Mouse (Mus musculus) heart, postnatal 0 days (tissue): ENCODE data around the gene Gapvd1.

Experiments
- CTCF ChIP-seq: IDR thresholded peaks from 2 replicates; pipeline ENCODE4 v1.5.1; 2016; ENCODE audit warnings: antibody characterized with exemption, control low read depth, low read depth
- EP300 ChIP-seq: IDR thresholded peaks from 2 replicates; pipeline ENCODE4 v1.6.1; 2016; ENCODE audit warnings: antibody characterized with exemption, low read depth

DNA sequence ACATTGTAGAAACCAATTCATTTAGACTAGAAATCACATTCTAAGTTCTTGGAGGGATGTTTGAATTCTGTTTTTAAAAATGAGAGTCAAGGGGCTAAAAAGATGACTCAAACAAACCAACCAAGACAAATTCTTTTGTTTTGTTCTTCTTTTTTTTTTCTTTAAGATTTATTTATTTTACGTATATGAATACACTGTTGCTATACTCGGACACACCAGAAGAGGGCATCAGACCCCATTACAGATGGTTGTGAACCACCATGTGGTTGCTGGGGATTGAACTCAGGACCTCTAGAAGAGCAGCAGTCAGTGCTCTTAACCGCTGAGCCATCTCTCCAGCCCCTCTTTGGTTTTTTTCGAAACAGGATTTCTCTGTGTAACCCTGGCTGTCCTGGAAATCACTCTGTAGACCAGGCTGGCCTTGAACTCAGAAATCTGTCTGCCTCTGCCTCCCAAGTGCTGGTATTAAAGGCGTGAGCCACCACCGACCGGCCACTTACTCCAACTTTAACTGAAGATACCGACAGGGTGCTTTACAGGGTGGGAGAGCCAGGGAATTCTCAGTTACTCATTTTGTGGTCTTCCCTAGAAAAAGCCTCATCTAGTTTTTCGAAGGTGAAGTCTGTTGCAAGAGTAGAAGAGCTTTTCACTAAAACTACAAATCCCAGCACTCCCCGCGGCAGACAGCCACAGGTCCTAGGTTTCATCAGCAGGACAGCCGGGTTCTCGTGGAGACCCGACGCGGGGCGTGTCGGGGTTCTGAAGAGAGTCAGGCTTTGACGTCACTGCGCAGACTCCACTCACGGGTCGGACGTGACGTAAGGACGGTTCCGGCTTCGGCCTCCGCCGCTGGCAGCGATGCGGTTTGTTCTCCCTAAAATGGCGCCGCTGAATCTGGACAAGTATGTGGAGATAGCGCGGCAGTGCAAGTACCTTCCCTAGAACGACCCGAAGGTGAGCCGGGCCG, 46.8 kb upstream of the Gapvd1 start:
- 0 out of 2 replicates have a peak, but pooled peaks have one; percentile 35 for TF ChIP-seq EP300
- no peak for TF ChIP-seq CTCF
